Mouse (Mus musculus): ENCODE results near the gene Tango6.

DNA sequence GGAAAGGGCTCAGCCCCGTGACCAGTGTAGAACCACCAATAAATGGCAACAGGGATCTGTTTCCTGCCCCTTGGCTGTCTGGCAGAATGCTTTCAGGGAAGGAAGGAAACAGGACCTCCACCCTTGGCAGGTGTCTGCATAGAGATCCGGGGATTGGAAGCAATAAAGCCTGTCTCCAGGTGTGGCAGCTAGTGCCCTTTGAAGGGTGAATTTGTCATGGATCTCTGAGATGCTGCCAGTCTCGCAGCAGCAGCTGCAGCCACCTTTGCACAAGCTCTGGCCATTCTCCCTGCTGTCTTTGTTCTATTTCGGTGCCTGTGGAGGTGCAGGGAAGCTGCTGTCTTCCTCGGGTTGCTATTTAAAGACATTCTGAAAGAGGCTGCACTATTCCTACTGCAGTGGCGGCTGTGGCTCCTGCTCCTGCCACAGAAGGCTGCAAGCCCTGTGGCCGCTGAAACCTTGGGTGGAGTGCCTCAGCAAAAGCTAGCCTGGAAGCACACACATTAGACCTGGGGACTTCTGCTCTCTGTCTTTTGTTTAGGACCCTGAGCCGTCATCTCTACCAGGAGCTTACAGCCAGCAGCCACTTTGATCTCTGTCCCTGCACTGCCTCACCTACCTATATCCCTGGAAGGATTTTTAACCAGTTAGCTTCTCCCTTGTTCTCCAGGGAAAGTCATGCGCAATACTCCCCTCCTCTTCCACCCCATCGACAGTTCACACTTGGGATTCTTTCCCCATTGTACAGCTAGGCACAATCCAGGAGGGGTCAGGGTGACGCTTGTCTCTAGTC, 156.5 kb downstream of the Tango6 start:
- TF ChIP-seq GATA1 (IDR thresholded peaks at IDR 0.05; ENCODE audit: borderline replicate concordance, low read length): no peak
- no peak for TF ChIP-seq FLI1 (IDR thresholded peaks at IDR 0.05; ENCODE audit: low read length)
